Mouse (Mus musculus) liver, embryonic 14 days (tissue): ENCODE data around the gene Usp15. TPM values are rescaled to one million over a fixed set of nuclear protein-coding genes. Genes with fewer than 3 reads are reported as not detected.

Source experiments
- polyA plus RNA-seq: library from polyadenylated mRNA; depleted of rRNA; stranded (reverse); fragments of >200 nt; gene quantifications from 2 replicates; pipeline ENCODE4 v1.2.3, GENCODE M21; 2012; rRNA removed

Gene Usp15
- polyA plus RNA-seq = 50.8 and 56.5 TPM in 2 replicates

GRCm38 (mm10) chr10:123196835-123197559 lies at the start of gene Usp15:
Gene Usp15, minus strand, starts transcription at chr10:123196995.

GRCm38 (mm10) chr10:123076245-123077023 lies 120.4 kb downstream of the Usp15 start, which contains the start of gene Mon2:
Gene Mon2, minus strand, starts transcription at chr10:123076505.

Other genes with a start within 250 kb of the Usp15 start
- gene Mon2, start 120.5 kb downstream of the Usp15 start, polyA plus RNA-seq = 11.1 and 12.4 TPM in 2 replicates
- gene Fam19a2, start 67.0 kb upstream of the Usp15 start, polyA plus RNA-seq = 0.08 and 0.16 TPM in 2 replicates